Mouse (Mus musculus) stomach, postnatal 0 days (tissue): ENCODE results near the gene Itga10.

ENCODE experiments used
- CTCF ChIP-seq: IDR thresholded peaks from 2 replicates; pipeline ENCODE4 v1.5.1; 2016; ENCODE audit warnings: antibody characterized with exemption, low read depth, mild to moderate bottlenecking, moderate library complexity
- EP300 ChIP-seq: optimal IDR thresholded peaks from 2 replicates; pipeline ENCODE3; 2016; ENCODE audit warnings: antibody characterized with exemption

DNA sequence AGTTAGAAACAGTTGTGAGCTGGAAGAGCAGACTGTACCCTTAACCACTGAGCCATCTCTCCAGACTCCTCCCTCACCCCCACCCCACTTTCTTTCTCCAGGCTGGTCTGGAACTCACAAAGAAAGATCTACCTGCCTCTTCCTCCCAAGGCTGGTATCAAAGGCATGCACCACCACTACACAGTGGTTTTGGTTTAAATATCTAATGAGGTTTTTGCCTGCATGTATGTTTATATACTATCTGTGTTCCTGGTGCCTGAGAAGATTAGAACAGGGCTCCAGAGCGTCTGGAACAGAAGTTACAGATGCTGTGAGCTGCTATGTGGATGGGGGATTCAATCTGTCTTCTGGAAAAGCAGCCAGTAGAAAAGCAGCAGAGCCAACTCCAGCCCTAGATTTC, 11.4 kb upstream of the Itga10 start:
- no peak for TF ChIP-seq CTCF
- TF ChIP-seq EP300: no peak
